Mouse (Mus musculus) urinary bladder, postnatal 4 days (tissue): ENCODE results near the gene Cd300lg.

Experiments
- DNase-seq, 2 experiments: peaks; one replicate each; pipeline ENCODE4 v3.0.0; 2021 to 2022; ENCODE audit warnings: low spot score in 2 of 2

The Cd300lg gene

GRCm38 (mm10) chr11:102096887-102097391, 55.6 kb downstream of the Cd300lg start:
- DNase-seq: peak; percentile 73 to 80

- DNase-seq: no peak
These were observed 59.9 kb downstream of the Cd300lg start, which contains the start of gene Ppy for GRCm38 (mm10) chr11:102101219-102101618. Gene Ppy, minus strand, starts transcription at chr11:102101319.

DNA sequence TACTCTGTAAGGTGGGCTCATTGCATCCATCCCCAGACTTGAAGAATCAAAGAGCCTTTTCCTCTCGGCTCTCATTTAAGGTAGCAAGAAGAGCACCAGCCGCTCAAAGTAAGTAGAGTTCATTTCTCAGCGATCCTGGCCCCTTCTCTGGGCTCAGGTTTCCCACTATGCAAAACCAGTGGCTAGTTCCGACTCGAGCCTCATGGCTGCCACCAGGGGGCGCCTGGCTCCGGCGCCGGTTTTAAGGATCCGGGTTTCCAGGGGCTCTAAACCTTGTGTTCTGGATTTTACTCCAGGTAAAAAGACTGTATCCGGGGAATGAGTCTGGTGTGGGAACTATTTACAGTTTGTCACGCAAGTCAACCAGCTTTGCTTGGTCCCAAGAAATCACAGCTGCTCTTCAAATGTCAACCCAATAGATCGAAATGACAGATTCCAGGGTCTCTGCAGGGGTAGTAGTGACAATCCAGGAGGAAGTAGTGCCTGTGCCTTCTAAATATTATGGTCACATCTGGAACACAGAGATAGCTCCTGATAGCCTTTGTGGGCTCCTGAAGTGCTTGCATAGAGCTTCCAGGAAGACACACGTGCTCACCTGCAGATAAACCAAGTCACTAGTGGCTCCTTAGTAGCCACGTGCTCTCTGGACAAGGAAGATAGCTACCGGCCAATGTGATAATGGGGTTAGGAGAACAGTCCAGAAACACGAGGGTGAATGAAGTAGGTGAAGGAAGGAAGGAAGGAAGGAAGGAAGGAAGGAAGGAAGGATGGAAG, 61.4 kb downstream of the Cd300lg start:
- DNase-seq: peak in 1 of 2 experiments; percentile 52
